Mouse (Mus musculus): ENCODE measurements around the gene Ptprg. TPM values are rescaled to one million over a fixed set of nuclear protein-coding genes. Genes with fewer than 3 reads are reported as not detected.
A peak's percentile ranks its signal among the peaks of the same experiment; 100 is the strongest.

The Ptprg gene
- total and polyA plus RNA-seq, 3 experiments: 25.1 to 57.1 (median 54.0) TPM

- intact Hi-C loops (cut with DNase I): no loop called here
- TF ChIP-seq EP300 (IDR thresholded peaks at IDR 0.05; ENCODE audit: insufficient read depth, low read depth, low read length) (no peak), CTCF (IDR thresholded peaks at IDR 0.05) (no peak), POLR2A (IDR thresholded peaks at IDR 0.05; ENCODE audit: insufficient read depth, low read depth, low read length) (no peak)
- H3K27me3 ChIP-seq (ENCODE audit: control insufficient read depth, insufficient read depth, low read length): no peaks in the 10 kb centered on the region
- H3K4me3 ChIP-seq: no peak overlapping the region
- peaks cover 4% of the 10 kb centered on the region for H3K4me1 ChIP-seq (ENCODE audit: control insufficient read depth, insufficient read depth, low read length)
- H3K79me2 ChIP-seq (replicated peaks; ENCODE audit: control insufficient read depth, insufficient read depth, low read length): no peaks in the 10 kb centered on the region
- no peak for DNase-seq
- WGBS: 82% methylated on average over 9 of the region's 9 CpGs
- H3K27ac ChIP-seq: no peak overlapping the region
- no peaks in the 10 kb centered on the region for H3K36me3 ChIP-seq (ENCODE audit: control insufficient read depth, insufficient read depth, low read length)
- H3K9ac ChIP-seq (ENCODE audit: low read depth, low read length): no peak overlapping the region
Measured at GRCm38 (mm10) chr14:11983031-11983430, 429.7 kb downstream of the Ptprg start.

DNA sequence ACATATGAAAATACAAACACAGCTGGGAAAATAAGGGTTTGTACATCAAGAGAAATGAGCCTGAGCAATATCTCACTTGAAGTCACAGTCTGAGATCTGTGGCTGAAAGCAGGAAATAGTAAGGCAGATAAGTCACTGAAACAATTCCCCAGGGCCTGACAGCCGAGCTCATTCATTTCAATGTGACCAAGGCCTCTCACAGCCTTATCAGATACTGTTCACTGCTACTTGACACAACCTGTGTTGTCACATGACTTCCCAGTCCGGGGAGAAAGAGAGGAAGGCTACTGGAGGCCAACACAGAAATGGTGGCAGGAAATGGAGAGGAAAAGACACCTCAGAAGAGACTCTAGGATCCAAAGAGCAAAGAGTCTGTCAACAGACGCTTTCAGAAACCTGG is 430.8 kb downstream of the Ptprg start:
- H3K79me2 ChIP-seq (replicated peaks; ENCODE audit: control insufficient read depth, insufficient read depth, low read length): no peaks in the 10 kb centered on the region
- peaks cover 4% of the 10 kb centered on the region for H3K4me1 ChIP-seq (ENCODE audit: control insufficient read depth, insufficient read depth, low read length)
- intact Hi-C loops (cut with DNase I): no loop called here
- H3K4me3 ChIP-seq: no peak overlapping the region
- no peaks in the 10 kb centered on the region for H3K36me3 ChIP-seq (ENCODE audit: control insufficient read depth, insufficient read depth, low read length)
- TF ChIP-seq CTCF (IDR thresholded peaks at IDR 0.05) (no peak), EP300 (IDR thresholded peaks at IDR 0.05; ENCODE audit: insufficient read depth, low read depth, low read length) (no peak), POLR2A (IDR thresholded peaks at IDR 0.05; ENCODE audit: insufficient read depth, low read depth, low read length) (no peak)
- no peaks in the 10 kb centered on the region for H3K27me3 ChIP-seq (ENCODE audit: control insufficient read depth, insufficient read depth, low read length)
- DNase-seq: peak in 1 of 2 experiments; percentile 15
- no peak overlapping the region for H3K9ac ChIP-seq (ENCODE audit: low read depth, low read length)
- 32% methylated on average over 3 of the region's 3 CpGs for WGBS
- H3K27ac ChIP-seq: no peak overlapping the region

DNA sequence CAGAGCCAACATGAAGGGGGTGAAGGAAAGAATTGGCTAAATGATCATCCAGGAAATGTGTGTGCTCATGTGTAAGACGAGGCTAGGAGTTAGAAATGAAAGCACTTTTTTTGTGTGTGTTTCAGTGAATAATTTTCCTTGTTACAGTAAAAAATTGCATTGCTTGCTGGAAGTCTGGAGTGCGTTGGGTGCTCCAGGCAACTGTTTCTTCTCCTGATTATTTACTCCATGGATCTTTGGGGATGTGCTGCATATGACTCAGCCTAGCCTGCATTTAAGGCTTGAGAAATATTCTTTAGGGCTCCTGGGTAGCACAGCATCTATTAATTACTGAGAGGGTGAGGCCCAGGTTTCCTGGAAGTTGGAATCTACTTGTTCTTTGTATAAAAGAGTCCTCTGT is 435.6 kb downstream of the Ptprg start:
- H3K9ac ChIP-seq (ENCODE audit: low read depth, low read length): no peak overlapping the region
- H3K4me1 ChIP-seq (ENCODE audit: control insufficient read depth, insufficient read depth, low read length): peaks cover 8% of the 10 kb centered on the region
- 0 out of 2 replicates have a peak, but pooled peaks cover 3% of the 10 kb centered on the region for H3K79me2 ChIP-seq (replicated peaks; ENCODE audit: control insufficient read depth, insufficient read depth, low read length)
- peak overlapping the region; percentile 1; the same call in 1 of the 2 replicates for H3K27ac ChIP-seq
- 70% methylated on average over 2 of the region's 2 CpGs for WGBS
- intact Hi-C loops (cut with DNase I): no loop called here
- no peaks in the 10 kb centered on the region for H3K27me3 ChIP-seq (ENCODE audit: control insufficient read depth, insufficient read depth, low read length)
- DNase-seq: no peak
- H3K36me3 ChIP-seq (ENCODE audit: control insufficient read depth, insufficient read depth, low read length): no peaks in the 10 kb centered on the region; the same call in 1 of the 2 replicates
- H3K4me3 ChIP-seq: no peak overlapping the region
- TF ChIP-seq EP300 (IDR thresholded peaks at IDR 0.05; ENCODE audit: insufficient read depth, low read depth, low read length) (no peak), CTCF (IDR thresholded peaks at IDR 0.05) (no peak), POLR2A (IDR thresholded peaks at IDR 0.05; ENCODE audit: insufficient read depth, low read depth, low read length) (no peak)

- WGBS: 87% methylated on average over 2 of the region's 2 CpGs
- no peak overlapping the region for H3K4me3 ChIP-seq
- no peaks in the 10 kb centered on the region; the same call in 1 of the 2 replicates for H3K36me3 ChIP-seq (ENCODE audit: control insufficient read depth, insufficient read depth, low read length)
- H3K27ac ChIP-seq: no peak overlapping the region
- no peak for DNase-seq
- H3K4me1 ChIP-seq (ENCODE audit: control insufficient read depth, insufficient read depth, low read length): peaks cover 7% of the 10 kb centered on the region
- intact Hi-C loops (cut with DNase I): no loop called here
- H3K27me3 ChIP-seq (ENCODE audit: control insufficient read depth, insufficient read depth, low read length): no peaks in the 10 kb centered on the region
- 0 out of 2 replicates have a peak, but pooled peaks cover 5% of the 10 kb centered on the region for H3K79me2 ChIP-seq (replicated peaks; ENCODE audit: control insufficient read depth, insufficient read depth, low read length)
- no peak overlapping the region for H3K9ac ChIP-seq (ENCODE audit: low read depth, low read length)
- TF ChIP-seq EP300 (IDR thresholded peaks at IDR 0.05; ENCODE audit: insufficient read depth, low read depth, low read length) (no peak), CTCF (IDR thresholded peaks at IDR 0.05) (no peak), POLR2A (IDR thresholded peaks at IDR 0.05; ENCODE audit: insufficient read depth, low read depth, low read length) (no peak)
Measured at GRCm38 (mm10) chr14:11991151-11991550, 437.8 kb downstream of the Ptprg start.

GRCm38 (mm10) chr14:11992111-11992510 is 438.8 kb downstream of the Ptprg start:
- WGBS: 90% methylated on average over 4 of the region's 4 CpGs
- no peak for DNase-seq
- no peak overlapping the region for H3K27ac ChIP-seq
- H3K9ac ChIP-seq (ENCODE audit: low read depth, low read length): no peak overlapping the region
- H3K4me1 ChIP-seq (ENCODE audit: control insufficient read depth, insufficient read depth, low read length): peaks cover 7% of the 10 kb centered on the region
- TF ChIP-seq EP300 (IDR thresholded peaks at IDR 0.05; ENCODE audit: insufficient read depth, low read depth, low read length) (no peak), CTCF (IDR thresholded peaks at IDR 0.05) (no peak), POLR2A (IDR thresholded peaks at IDR 0.05; ENCODE audit: insufficient read depth, low read depth, low read length) (no peak)
- H3K4me3 ChIP-seq: no peak overlapping the region
- no peaks in the 10 kb centered on the region for H3K27me3 ChIP-seq (ENCODE audit: control insufficient read depth, insufficient read depth, low read length)
- intact Hi-C loops (cut with DNase I): no loop called here
- H3K79me2 ChIP-seq (replicated peaks; ENCODE audit: control insufficient read depth, insufficient read depth, low read length): 0 out of 2 replicates have a peak, but pooled peaks cover 5% of the 10 kb centered on the region
- no peaks in the 10 kb centered on the region; the same call in 1 of the 2 replicates for H3K36me3 ChIP-seq (ENCODE audit: control insufficient read depth, insufficient read depth, low read length)

- H3K27me3 ChIP-seq (ENCODE audit: control insufficient read depth, insufficient read depth, low read length): no peaks in the 10 kb centered on the region
- 0 out of 2 replicates have a peak, but pooled peaks cover 5% of the 10 kb centered on the region for H3K79me2 ChIP-seq (replicated peaks; ENCODE audit: control insufficient read depth, insufficient read depth, low read length)
- H3K9ac ChIP-seq (ENCODE audit: low read depth, low read length): no peak overlapping the region
- TF ChIP-seq CTCF (IDR thresholded peaks at IDR 0.05) (no peak), POLR2A (IDR thresholded peaks at IDR 0.05; ENCODE audit: insufficient read depth, low read depth, low read length) (no peak), EP300 (IDR thresholded peaks at IDR 0.05; ENCODE audit: insufficient read depth, low read depth, low read length) (no peak)
- no peak overlapping the region for H3K27ac ChIP-seq
- peaks cover 7% of the 10 kb centered on the region for H3K4me1 ChIP-seq (ENCODE audit: control insufficient read depth, insufficient read depth, low read length)
- intact Hi-C loops (cut with DNase I): no loop called here
- H3K4me3 ChIP-seq: no peak overlapping the region
- WGBS: 65% methylated on average over 6 of the region's 6 CpGs
- no peaks in the 10 kb centered on the region; the same call in 1 of the 2 replicates for H3K36me3 ChIP-seq (ENCODE audit: control insufficient read depth, insufficient read depth, low read length)
- DNase-seq: no peak
Measured at GRCm38 (mm10) chr14:11992534-11992933, 439.2 kb downstream of the Ptprg start.
